Mouse (Mus musculus): Measurements from ENCODE around the gene Mettl13.

- TF ChIP-seq CTCF (IDR thresholded peaks at IDR 0.05; ENCODE audit: low read depth, low read length) (no peak), POLR2A (IDR thresholded peaks at IDR 0.05; ENCODE audit: extremely low read depth, insufficient read depth, low read length) (no peak)
These were observed 19.0 kb upstream of the Mettl13 start for GRCm38 (mm10) chr1:162567351-162567750.
